Mouse (Mus musculus) Patski (cell line): ENCODE data around the gene Zbtb8a. TPM values are rescaled to one million over a fixed set of nuclear protein-coding genes. Genes with fewer than 3 reads are reported as not detected.

ENCODE experiments used
- ATAC-seq: fragments of 100-300 bp; one replicate; pipeline ENCODE4 v1.8.0; 2021
- CTCF ChIA-PET: fragments of 350-600 bp; sonication (Branson Sonifier 250); formaldehyde crosslinking; loops from one replicate; lab custom pipeline; 2022; ENCODE audit warnings: inconsistent platforms; lab: Charles Lee
- POLR2A ChIA-PET: fragments of 350-600 bp; sonication (Branson Sonifier 250); formaldehyde crosslinking; loops from one replicate; lab custom pipeline; 2022; ENCODE audit warnings: antibody characterized with exemption, inconsistent platforms; lab: Charles Lee
- DNase-seq: peaks from one replicate; pipeline ENCODE4 v3.0.0-alpha.2; 2011; ENCODE audit warnings: low read depth, low spot score
- H3K27me3 ChIP-seq: fragments of 371-371 bp; one replicate; pipeline ENCODE4 v1.5.1; 2021
- CTCF ChIP-seq: fragments of 100-300 bp; IDR thresholded peaks from one replicate; pipeline ENCODE4 v1.5.1; 2021
- in situ Hi-C: fragments of 300-500 bp; cut with MboI; formaldehyde crosslinking; loops from 3 replicates; pipeline ENCODE4 v1.11.1; 2018; ENCODE audit warnings: low pct_unique_long_range_greater_than_20kb, mixed read lengths
- polyA plus RNA-seq: library from polyadenylated mRNA; unstranded; gene quantifications from one replicate; pipeline ENCODE4 v1.2.3, GENCODE M21; 2021

Zbtb8a gene
- polyA plus RNA-seq, 1 experiment from 2014 or later: 3.3 TPM

- H3K27me3 ChIP-seq: no peaks in the 10 kb centered on the region
- in situ Hi-C loops: no loop called here
- no peak for ATAC-seq
- DNase-seq: no peak
- ChIA-PET POLR2A (no interaction called here), CTCF (no interaction called here)
- TF ChIP-seq CTCF: no peak
Observed at GRCm38 (mm10) chr4:129390936-129391557, 13.1 kb upstream of the Zbtb8a start.

- in situ Hi-C loops: no loop called here
- DNase-seq (no peak), ATAC-seq (no peak)
- CTCF ChIA-PET: no interaction called here
- no peaks in the 10 kb centered on the region for H3K27me3 ChIP-seq
- TF ChIP-seq CTCF: no peak
- POLR2A ChIA-PET: no interaction called here
Observed at GRCm38 (mm10) chr4:129390216-129390743, 12.4 kb upstream of the Zbtb8a start.

- ChIA-PET POLR2A (no interaction called here), CTCF (interaction anchor here (1.1 kb wide), 1 partner anchor 15 kb away, joined by 3 read pairs; no protein-coding TSS in a partner anchor)
- H3K27me3 ChIP-seq: no peaks in the 10 kb centered on the region
- in situ Hi-C loops: no loop called here
- DNase-seq: no peak
- no peak for TF ChIP-seq CTCF
- ATAC-seq: no peak
Observed at GRCm38 (mm10) chr4:129388404-129388803, 10.5 kb upstream of the Zbtb8a start.

GRCm38 (mm10) chr4:129386989-129387388 lies 9.1 kb upstream of the Zbtb8a start:
- H3K27me3 ChIP-seq: no peaks in the 10 kb centered on the region
- DNase-seq (no peak), ATAC-seq (no peak)
- CTCF ChIA-PET: no interaction called here
- no peak for TF ChIP-seq CTCF
- in situ Hi-C loops: no loop called here
- POLR2A ChIA-PET: interaction anchor here (0.6 kb wide), 1 partner anchor 488 kb away, joined by 3 read pairs; no protein-coding TSS in a partner anchor

- in situ Hi-C loops: no loop called here
- ATAC-seq: no peak
- ChIA-PET POLR2A (interaction anchor here (0.6 kb wide), 1 partner anchor 487 kb away, joined by 3 read pairs; no protein-coding TSS in a partner anchor), CTCF (no interaction called here)
- no peak for TF ChIP-seq CTCF
- no peaks in the 10 kb centered on the region for H3K27me3 ChIP-seq
- no peak for DNase-seq
Observed at GRCm38 (mm10) chr4:129386269-129386946, 8.5 kb upstream of the Zbtb8a start.

GRCm38 (mm10) chr4:129385685-129386084 lies 7.8 kb upstream of the Zbtb8a start:
- CTCF ChIA-PET: no interaction called here
- POLR2A ChIA-PET: no interaction called here

GRCm38 (mm10) chr4:129384440-129384839 lies 6.5 kb upstream of the Zbtb8a start:
- H3K27me3 ChIP-seq: no peaks in the 10 kb centered on the region
- ChIA-PET CTCF (no interaction called here), POLR2A (no interaction called here)
- DNase-seq (no peak), ATAC-seq (no peak)
- TF ChIP-seq CTCF: no peak
- in situ Hi-C loops: no loop called here

More at GRCm38 (mm10) chr4:129385685-129386084, 7.8 kb upstream of the Zbtb8a start:
- H3K27me3 ChIP-seq: no peaks in the 10 kb centered on the region
- no peak for ATAC-seq
- DNase-seq: no peak
- in situ Hi-C loops: no loop called here
- no peak for TF ChIP-seq CTCF

- ChIA-PET CTCF (no interaction called here), POLR2A (no interaction called here)
- TF ChIP-seq CTCF: no peak
- DNase-seq (no peak), ATAC-seq (no peak)
- no peaks in the 10 kb centered on the region for H3K27me3 ChIP-seq
- in situ Hi-C loops: no loop called here
Observed at GRCm38 (mm10) chr4:129383586-129383985, 5.7 kb upstream of the Zbtb8a start.

- POLR2A ChIA-PET: no interaction called here
- no peaks in the 10 kb centered on the region for H3K27me3 ChIP-seq
- CTCF ChIA-PET: no interaction called here
- TF ChIP-seq CTCF: no peak
- in situ Hi-C loops: no loop called here
- ATAC-seq (no peak), DNase-seq (no peak)
Observed at GRCm38 (mm10) chr4:129382488-129382887, 4.6 kb upstream of the Zbtb8a start.

GRCm38 (mm10) chr4:129382029-129382428 lies 4.1 kb upstream of the Zbtb8a start:
- no peaks in the 10 kb centered on the region for H3K27me3 ChIP-seq
- TF ChIP-seq CTCF: no peak
- ChIA-PET POLR2A (no interaction called here), CTCF (no interaction called here)
- ATAC-seq (no peak), DNase-seq (no peak)
- in situ Hi-C loops: no loop called here

- ChIA-PET POLR2A (no interaction called here), CTCF (no interaction called here)
- DNase-seq (no peak), ATAC-seq (no peak)
- TF ChIP-seq CTCF: no peak
- no peaks in the 10 kb centered on the region for H3K27me3 ChIP-seq
- in situ Hi-C loops: no loop called here
Observed at GRCm38 (mm10) chr4:129381148-129381547, 3.2 kb upstream of the Zbtb8a start.
